Mouse (Mus musculus): ENCODE results near the gene Ercc5. TPM values are rescaled to one million over a fixed set of nuclear protein-coding genes. Genes with fewer than 3 reads are reported as not detected.

The Ercc5 gene
- total RNA-seq, 1 experiment, result 20.6 TPM

DNA sequence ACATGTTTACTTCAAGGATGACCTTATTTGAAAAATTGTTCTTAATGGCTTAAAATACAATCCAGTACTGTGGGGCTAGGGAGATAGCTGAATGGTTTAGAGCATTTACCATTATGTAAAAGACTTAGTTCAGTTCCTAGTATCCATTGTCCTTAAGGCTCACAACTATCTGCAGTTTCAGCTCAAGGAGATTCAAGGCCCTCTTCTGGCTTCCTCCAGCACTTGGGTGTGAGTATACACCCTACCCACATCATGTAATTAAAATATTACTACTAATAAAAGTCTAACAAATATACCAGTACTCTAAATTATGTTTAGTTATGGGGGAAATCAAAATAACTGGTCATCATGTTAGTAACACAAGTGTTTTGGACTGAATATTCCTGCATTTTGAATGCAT, 30.0 kb upstream of the Ercc5 start:
- no peak overlapping the region for H3K27ac ChIP-seq (ENCODE audit: insufficient read depth, low read depth, low read length, poor library complexity, severe bottlenecking)
- in situ Hi-C loops (cut with MboI; ENCODE audit: low sequenced_read_pairs in 2 of 2, unreplicated experiment in 2 of 2), result no loop called here
- TF ChIP-seq MAFK (IDR thresholded peaks at IDR 0.05; ENCODE audit: insufficient read depth, low read depth, low read length) (no peak), CHD2 (IDR thresholded peaks at IDR 0.05; ENCODE audit: low read depth, low read length) (no peak), HCFC1 (IDR thresholded peaks at IDR 0.05; ENCODE audit: borderline replicate concordance, insufficient read depth, low read length) (no peak), ZNF384 (IDR thresholded peaks at IDR 0.05; ENCODE audit: low read depth, low read length) (no peak)
- H3K9ac ChIP-seq (ENCODE audit: insufficient read depth, low read depth, low read length, poor library complexity, severe bottlenecking), result no peak overlapping the region
- H3K4me3 ChIP-seq (ENCODE audit: insufficient read depth in 1 of 2, low read depth in 1 of 2, low read length in 2 of 2, poor library complexity in 1 of 2, severe bottlenecking in 1 of 2), result peak overlapping the region in 1 of 2 experiments; percentile 98; a peak in 2 of 4 replicates
- H3K9me3 ChIP-seq (ENCODE audit: control insufficient read depth, insufficient read depth, low read depth, low read length), result no peaks in the 10 kb centered on the region
- H3K36me3 ChIP-seq (ENCODE audit: control insufficient read depth, insufficient read depth, low read length, poor library complexity, severe bottlenecking), result peaks cover 6% of the 10 kb centered on the region
- DNase-seq (ENCODE audit: low read depth, low spot score), result no peak
- peaks cover 0 to 3% of the 10 kb centered on the region in 2 experiments; a peak in 1 of 4 replicates for H3K4me1 ChIP-seq (ENCODE audit: control insufficient read depth in 2 of 2, insufficient read depth in 2 of 2, low read length in 2 of 2, poor library complexity in 1 of 2)

DNA sequence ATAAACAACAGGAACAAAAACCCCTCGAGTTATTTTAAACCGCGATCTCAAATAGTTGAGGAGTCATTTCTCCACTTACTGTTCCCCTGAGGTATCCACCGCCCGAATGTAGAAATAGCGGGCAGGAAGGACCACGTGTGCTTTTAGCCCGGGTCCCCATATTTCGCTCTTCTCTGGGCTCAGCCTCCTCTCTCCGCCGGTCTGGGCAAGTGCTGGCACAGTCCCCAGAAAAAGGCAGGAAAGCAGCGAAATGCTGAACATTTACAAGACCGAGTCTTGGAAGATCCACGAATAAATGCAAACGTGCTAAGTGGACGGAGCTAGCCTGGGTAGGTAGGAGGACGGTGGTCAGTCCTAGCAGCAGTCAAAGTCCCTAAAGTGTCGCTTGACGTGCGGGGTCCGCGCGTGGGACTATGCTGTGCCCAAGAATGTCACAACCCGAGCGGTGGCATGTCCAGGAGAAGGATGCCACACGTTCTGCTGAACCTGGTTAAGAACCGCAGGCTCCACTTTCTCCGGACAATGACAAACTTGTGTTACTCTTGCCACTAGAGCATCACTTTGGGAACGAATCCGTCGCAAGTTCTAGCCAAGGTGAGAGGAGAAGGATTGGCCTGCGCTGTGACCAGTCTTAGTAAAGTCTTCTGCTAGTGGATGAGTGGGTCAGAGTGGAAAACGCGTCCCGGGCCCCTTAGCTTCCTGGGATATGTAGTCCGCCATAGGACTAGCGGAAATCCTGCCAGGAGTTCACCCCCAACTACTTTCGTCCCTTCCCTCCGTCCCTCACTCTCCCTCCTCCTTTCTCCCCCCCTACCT, 29.1 kb upstream of the Ercc5 start, which contains the start of the genes Kdelc1 and Bivm:
TSS of gene Kdelc1 (minus strand) at position 570 of the 816 bp plus-strand sequence.
TSS of gene Bivm (plus strand) at position 719 of the 816 bp plus-strand sequence.
- Histone ChIP-seq H3K4me1 (ENCODE audit: control insufficient read depth in 2 of 2, insufficient read depth in 2 of 2, low read length in 2 of 2, poor library complexity in 1 of 2) (peaks cover 0 to 3% of the 10 kb centered on the region in 2 experiments; a peak in 1 of 4 replicates), H3K9me3 (ENCODE audit: control insufficient read depth, insufficient read depth, low read depth, low read length) (no peaks in the 10 kb centered on the region)
- peak; percentile 91 for DNase-seq (ENCODE audit: low read depth, low spot score)

DNA sequence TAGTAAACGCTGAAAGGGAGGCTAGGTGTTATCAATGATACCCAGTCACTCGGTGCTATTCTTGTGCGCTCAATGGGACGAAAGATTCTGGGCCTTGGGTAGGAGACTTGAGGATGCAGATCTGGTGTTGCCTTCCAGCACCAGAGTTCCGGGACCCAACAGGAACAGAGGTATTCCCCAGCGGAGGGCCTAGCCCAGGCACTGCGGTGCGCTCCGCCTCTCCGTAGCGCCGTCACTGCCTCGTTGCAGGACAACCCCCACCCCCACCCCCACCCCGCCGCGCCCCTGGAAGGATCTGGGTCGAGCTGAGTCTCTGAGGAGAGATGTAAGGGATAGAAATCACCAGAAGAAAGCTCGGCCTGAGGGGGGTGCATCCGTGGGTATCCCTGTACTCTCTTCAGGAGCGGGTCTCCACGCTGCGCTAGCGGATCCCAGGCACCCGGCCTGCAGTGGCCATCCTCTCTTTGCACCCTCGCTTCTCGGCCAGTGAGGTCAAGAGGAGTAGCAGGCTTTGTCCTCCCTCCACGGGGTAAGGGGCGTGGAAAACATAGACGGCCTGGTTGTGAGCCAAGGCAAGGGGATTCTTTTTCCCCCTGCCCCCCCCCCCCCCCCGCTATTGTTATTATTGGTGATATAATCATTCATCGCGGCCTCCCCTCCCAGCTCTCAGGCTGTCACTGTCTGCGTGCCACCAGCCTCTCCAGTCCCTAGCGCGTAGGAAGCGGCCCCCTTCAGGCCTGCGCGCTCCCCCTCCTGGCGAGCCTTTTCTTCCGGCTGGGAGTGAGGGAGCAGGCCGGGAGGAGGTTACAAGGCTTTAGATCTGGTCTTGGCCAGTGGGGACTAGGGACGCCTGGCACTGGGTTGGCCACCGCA, 28.1 kb upstream of the Ercc5 start:
- Histone ChIP-seq H3K27ac (ENCODE audit: insufficient read depth, low read depth, low read length, poor library complexity, severe bottlenecking) (peak overlapping the region; percentile 14; the same call in 1 of the 2 replicates), H3K9ac (ENCODE audit: insufficient read depth, low read depth, low read length, poor library complexity, severe bottlenecking) (peak overlapping the region; percentile 73), H3K4me3 (ENCODE audit: insufficient read depth in 1 of 2, low read depth in 1 of 2, low read length in 2 of 2, poor library complexity in 1 of 2, severe bottlenecking in 1 of 2) (peak overlapping the region; percentile 92 to 98), H3K36me3 (ENCODE audit: control insufficient read depth, insufficient read depth, low read length, poor library complexity, severe bottlenecking) (peaks cover 4% of the 10 kb centered on the region; the same call in 1 of the 2 replicates), H3K4me1 (ENCODE audit: control insufficient read depth in 2 of 2, insufficient read depth in 2 of 2, low read length in 2 of 2, poor library complexity in 1 of 2) (peaks cover 0 to 3% of the 10 kb centered on the region in 2 experiments; a peak in 1 of 4 replicates), H3K9me3 (ENCODE audit: control insufficient read depth, insufficient read depth, low read depth, low read length) (no peaks in the 10 kb centered on the region)
- DNase-seq (ENCODE audit: low read depth, low spot score), result peak; percentile 47
- in situ Hi-C loops (cut with MboI; ENCODE audit: low sequenced_read_pairs in 2 of 2, unreplicated experiment in 2 of 2), result no loop called here
- TF ChIP-seq HCFC1 (IDR thresholded peaks at IDR 0.05; ENCODE audit: borderline replicate concordance, insufficient read depth, low read length) (no peak; the same call in 1 of the 2 replicates), MAFK (IDR thresholded peaks at IDR 0.05; ENCODE audit: insufficient read depth, low read depth, low read length) (no peak), CHD2 (IDR thresholded peaks at IDR 0.05; ENCODE audit: low read depth, low read length) (no peak), ZC3H11A (IDR thresholded peaks at IDR 0.05; ENCODE audit: borderline replicate concordance, low read depth, low read length) (no peak), ZNF384 (IDR thresholded peaks at IDR 0.05; ENCODE audit: low read depth, low read length) (no peak)

More for the DNA sequence above, 29.1 kb upstream of the Ercc5 start, which contains the start of the genes Kdelc1 and Bivm:
- Histone ChIP-seq H3K9ac (ENCODE audit: insufficient read depth, low read depth, low read length, poor library complexity, severe bottlenecking) (peak within 1 kb of the TSS; percentile 89), H3K27ac (ENCODE audit: insufficient read depth, low read depth, low read length, poor library complexity, severe bottlenecking) (peak within 1 kb of the TSS; percentile 14; the same call in 1 of the 2 replicates), H3K4me3 (ENCODE audit: insufficient read depth in 1 of 2, low read depth in 1 of 2, low read length in 2 of 2, poor library complexity in 1 of 2, severe bottlenecking in 1 of 2) (peak within 1 kb of the TSS; percentile 92 to 98), H3K36me3 (ENCODE audit: control insufficient read depth, insufficient read depth, low read length, poor library complexity, severe bottlenecking) (peaks cover 6% of the 10 kb centered on the region; the same call in 1 of the 2 replicates)
- in situ Hi-C loops (cut with MboI; ENCODE audit: low sequenced_read_pairs in 2 of 2, unreplicated experiment in 2 of 2), result no loop called here
- TF ChIP-seq MAFK (IDR thresholded peaks at IDR 0.05; ENCODE audit: insufficient read depth, low read depth, low read length) (no peak), CHD2 (IDR thresholded peaks at IDR 0.05; ENCODE audit: low read depth, low read length) (peak; percentile 89), ZC3H11A (IDR thresholded peaks at IDR 0.05; ENCODE audit: borderline replicate concordance, low read depth, low read length) (no peak), HCFC1 (IDR thresholded peaks at IDR 0.05; ENCODE audit: borderline replicate concordance, insufficient read depth, low read length) (peak; percentile 95)

DNA sequence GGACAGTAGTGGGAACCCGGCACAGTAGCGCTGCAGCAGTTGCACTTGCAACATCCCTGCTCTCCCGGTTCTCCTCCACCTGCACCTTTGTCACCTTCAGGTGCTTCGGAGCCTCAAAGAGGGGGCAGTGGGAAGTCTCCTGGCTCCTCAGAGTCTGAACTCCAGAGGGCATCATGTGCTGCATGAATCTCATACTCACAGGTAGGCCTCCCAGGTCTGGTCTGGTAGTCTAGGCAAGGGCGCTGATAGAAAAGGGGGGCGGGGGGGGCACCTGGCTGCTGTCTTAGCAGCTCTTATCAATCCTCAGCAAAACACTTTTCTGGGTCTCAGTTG, 27.5 kb upstream of the Ercc5 start:
- H3K27ac ChIP-seq (ENCODE audit: insufficient read depth, low read depth, low read length, poor library complexity, severe bottlenecking), result no peak overlapping the region
- no peaks in the 10 kb centered on the region for H3K9me3 ChIP-seq (ENCODE audit: control insufficient read depth, insufficient read depth, low read depth, low read length)
- H3K4me3 ChIP-seq (ENCODE audit: insufficient read depth in 1 of 2, low read depth in 1 of 2, low read length in 2 of 2, poor library complexity in 1 of 2, severe bottlenecking in 1 of 2), result peak overlapping the region; percentile 92 to 98
- in situ Hi-C loops (cut with MboI; ENCODE audit: low sequenced_read_pairs in 2 of 2, unreplicated experiment in 2 of 2), result no loop called here
- TF ChIP-seq ZNF384 (IDR thresholded peaks at IDR 0.05; ENCODE audit: low read depth, low read length) (no peak), CHD2 (IDR thresholded peaks at IDR 0.05; ENCODE audit: low read depth, low read length) (no peak), ZC3H11A (IDR thresholded peaks at IDR 0.05; ENCODE audit: borderline replicate concordance, low read depth, low read length) (no peak), HCFC1 (IDR thresholded peaks at IDR 0.05; ENCODE audit: borderline replicate concordance, insufficient read depth, low read length) (no peak), MAFK (IDR thresholded peaks at IDR 0.05; ENCODE audit: insufficient read depth, low read depth, low read length) (no peak)
- peaks cover 0 to 3% of the 10 kb centered on the region in 2 experiments; a peak in 1 of 4 replicates for H3K4me1 ChIP-seq (ENCODE audit: control insufficient read depth in 2 of 2, insufficient read depth in 2 of 2, low read length in 2 of 2, poor library complexity in 1 of 2)
- peaks cover 2% of the 10 kb centered on the region; the same call in 1 of the 2 replicates for H3K36me3 ChIP-seq (ENCODE audit: control insufficient read depth, insufficient read depth, low read length, poor library complexity, severe bottlenecking)
- no peak for DNase-seq (ENCODE audit: low read depth, low spot score)
- peak overlapping the region; percentile 73 for H3K9ac ChIP-seq (ENCODE audit: insufficient read depth, low read depth, low read length, poor library complexity, severe bottlenecking)
